Mouse (Mus musculus): ENCODE results near the gene Mboat2. TPM values are rescaled to one million over a fixed set of nuclear protein-coding genes. Genes with fewer than 3 reads are reported as not detected.

The Mboat2 gene
- polyA plus RNA-seq, 1 experiment from 2014 or later, result 42.6 TPM

GRCm38 (mm10) chr12:24868694-24869093 lies 38.0 kb downstream of the Mboat2 start:
- WGBS, result 78% methylated on average over 4 of the region's 4 CpGs
- Histone ChIP-seq H3K4me3 (replicated peaks) (no peak overlapping the region), H3K4me1 (peaks cover 8% of the 10 kb centered on the region), H3K4me2 (no peak overlapping the region), H3K9me3 (no peaks in the 10 kb centered on the region), H3K9ac (no peak overlapping the region), H3K36me3 (no peaks in the 10 kb centered on the region), H3K27ac (no peak overlapping the region), H3K27me3 (replicated peaks) (no peaks in the 10 kb centered on the region)
- ATAC-seq (ENCODE audit: insufficient read depth, low FRiP score, low read depth), result no peak

- Histone ChIP-seq H3K9me3 (no peaks in the 10 kb centered on the region), H3K27me3 (replicated peaks) (no peaks in the 10 kb centered on the region), H3K9ac (no peak overlapping the region), H3K4me2 (no peak overlapping the region), H3K4me1 (peaks cover 7% of the 10 kb centered on the region), H3K36me3 (no peaks in the 10 kb centered on the region), H3K27ac (no peak overlapping the region), H3K4me3 (replicated peaks) (no peak overlapping the region)
- WGBS, result 61% methylated on average over 5 of the region's 5 CpGs
- ATAC-seq (ENCODE audit: insufficient read depth, low FRiP score, low read depth), result no peak
Measured at GRCm38 (mm10) chr12:24869231-24869630, 38.6 kb downstream of the Mboat2 start.

- H3K27ac ChIP-seq, result no peak overlapping the region
- H3K9ac ChIP-seq, result no peak overlapping the region
- peaks cover 7% of the 10 kb centered on the region for H3K4me1 ChIP-seq
- WGBS, result 63% methylated on average over 4 of the region's 4 CpGs
- H3K36me3 ChIP-seq, result no peaks in the 10 kb centered on the region
- no peaks in the 10 kb centered on the region for H3K27me3 ChIP-seq (replicated peaks)
- H3K9me3 ChIP-seq, result no peaks in the 10 kb centered on the region
- ATAC-seq (ENCODE audit: insufficient read depth, low FRiP score, low read depth), result no peak
- H3K4me2 ChIP-seq, result no peak overlapping the region
- H3K4me3 ChIP-seq (replicated peaks), result no peak overlapping the region
Measured at GRCm38 (mm10) chr12:24870901-24871300, 40.2 kb downstream of the Mboat2 start.

DNA sequence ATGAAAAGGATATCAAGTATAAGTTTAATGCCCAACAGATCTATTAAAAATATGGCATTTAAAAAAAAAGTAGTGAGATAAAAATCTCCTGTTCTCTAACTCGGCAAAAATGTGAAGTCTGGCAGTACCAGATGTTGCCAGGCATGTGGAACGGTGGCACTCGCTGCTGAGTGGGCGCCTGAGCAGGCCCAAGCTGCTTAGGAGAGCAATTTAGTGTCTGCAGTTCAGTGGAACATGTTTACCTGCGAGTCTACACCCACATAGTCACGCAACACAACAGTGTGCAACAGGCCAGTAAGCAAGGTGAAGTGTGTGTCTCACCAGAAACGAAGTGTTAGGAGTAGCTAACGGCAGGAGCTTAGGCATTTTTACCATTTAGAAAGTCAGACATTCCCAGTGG lies 41.6 kb downstream of the Mboat2 start:
- H3K9ac ChIP-seq, result no peak overlapping the region
- H3K36me3 ChIP-seq, result no peaks in the 10 kb centered on the region
- no peak overlapping the region for H3K4me2 ChIP-seq
- 84% methylated on average over 8 of the region's 8 CpGs for WGBS
- no peaks in the 10 kb centered on the region for H3K9me3 ChIP-seq
- H3K4me1 ChIP-seq, result peaks cover 9% of the 10 kb centered on the region
- no peak for ATAC-seq (ENCODE audit: insufficient read depth, low FRiP score, low read depth)
- no peak overlapping the region for H3K4me3 ChIP-seq (replicated peaks)
- H3K27me3 ChIP-seq (replicated peaks), result no peaks in the 10 kb centered on the region
- H3K27ac ChIP-seq, result no peak overlapping the region

DNA sequence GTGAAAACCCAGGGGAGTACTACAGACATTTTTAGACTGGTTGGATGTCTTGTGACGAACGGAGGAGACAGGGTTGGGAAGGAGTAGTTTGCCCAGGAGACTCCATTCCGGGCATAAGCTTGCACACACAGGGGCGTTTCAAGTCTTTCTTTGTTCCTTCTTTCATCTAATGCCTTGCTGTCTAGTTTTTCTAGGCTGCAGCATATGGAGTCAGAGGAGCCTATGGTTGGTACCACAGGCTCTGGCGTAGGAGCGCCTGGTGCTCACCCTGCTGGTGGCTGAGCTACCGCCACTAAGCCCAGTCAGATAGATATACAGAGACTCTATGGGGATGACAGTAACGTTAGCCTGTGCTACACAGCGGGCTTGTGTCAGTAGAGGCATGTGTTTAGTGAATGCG lies 42.0 kb downstream of the Mboat2 start:
- no peak for ATAC-seq (ENCODE audit: insufficient read depth, low FRiP score, low read depth)
- Histone ChIP-seq H3K9ac (no peak overlapping the region), H3K27me3 (replicated peaks) (no peaks in the 10 kb centered on the region), H3K4me3 (replicated peaks) (no peak overlapping the region), H3K27ac (no peak overlapping the region), H3K4me2 (no peak overlapping the region), H3K9me3 (no peaks in the 10 kb centered on the region), H3K4me1 (peaks cover 13% of the 10 kb centered on the region), H3K36me3 (no peaks in the 10 kb centered on the region)
- 86% methylated on average over 10 of the region's 10 CpGs for WGBS

GRCm38 (mm10) chr12:24875908-24876307 lies 45.2 kb downstream of the Mboat2 start:
- 84% methylated on average over 1 of the region's 1 CpGs for WGBS
- no peak for ATAC-seq (ENCODE audit: insufficient read depth, low FRiP score, low read depth)
- no peak overlapping the region for H3K9ac ChIP-seq

DNA sequence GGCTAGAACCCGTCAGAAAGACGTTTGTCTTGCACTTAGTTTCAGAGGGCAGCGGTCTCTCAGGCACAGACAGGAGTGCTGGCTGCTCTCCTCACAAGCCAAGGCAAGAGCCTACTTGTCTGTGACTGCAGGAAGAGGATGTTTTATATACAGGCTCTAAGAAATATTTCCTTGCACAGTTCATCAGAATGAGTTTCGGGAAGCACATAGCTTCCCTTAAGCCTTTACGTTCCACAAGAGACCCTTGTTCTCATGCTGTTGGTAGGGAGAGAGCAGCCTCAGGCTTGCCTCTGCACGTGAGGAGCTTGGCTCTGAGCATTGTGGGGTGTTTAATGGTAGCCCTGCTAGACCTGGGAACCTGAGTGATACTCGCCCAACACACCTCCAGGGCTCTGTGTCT lies 46.6 kb downstream of the Mboat2 start:
- Histone ChIP-seq H3K4me3 (replicated peaks) (no peak overlapping the region), H3K27me3 (replicated peaks) (no peaks in the 10 kb centered on the region), H3K4me2 (peak overlapping the region; percentile 10; the same call in 1 of the 2 replicates), H3K36me3 (no peaks in the 10 kb centered on the region), H3K9ac (no peak overlapping the region), H3K27ac (peak overlapping the region; percentile 71), H3K4me1 (peaks cover 12% of the 10 kb centered on the region), H3K9me3 (no peaks in the 10 kb centered on the region)
- WGBS, result 32% methylated on average over 7 of the region's 7 CpGs
- no peak for ATAC-seq (ENCODE audit: insufficient read depth, low FRiP score, low read depth)

More at GRCm38 (mm10) chr12:24875908-24876307, 45.2 kb downstream of the Mboat2 start:
- no peak overlapping the region for H3K27ac ChIP-seq
- no peak overlapping the region for H3K4me3 ChIP-seq (replicated peaks)
- H3K36me3 ChIP-seq, result no peaks in the 10 kb centered on the region
- no peak overlapping the region for H3K4me2 ChIP-seq
- peaks cover 12% of the 10 kb centered on the region for H3K4me1 ChIP-seq
- H3K9me3 ChIP-seq, result no peaks in the 10 kb centered on the region
- H3K27me3 ChIP-seq (replicated peaks), result no peaks in the 10 kb centered on the region

- no peak overlapping the region for H3K9ac ChIP-seq
- 80% methylated on average over 6 of the region's 6 CpGs for WGBS
Measured at GRCm38 (mm10) chr12:24878090-24878489, 47.4 kb downstream of the Mboat2 start.

GRCm38 (mm10) chr12:24878735-24879362 lies 48.2 kb downstream of the Mboat2 start:
- Histone ChIP-seq H3K36me3 (no peaks in the 10 kb centered on the region), H3K4me3 (replicated peaks) (no peak overlapping the region), H3K27ac (no peak overlapping the region), H3K27me3 (replicated peaks) (no peaks in the 10 kb centered on the region), H3K4me1 (peaks cover 12% of the 10 kb centered on the region), H3K9me3 (no peaks in the 10 kb centered on the region), H3K9ac (no peak overlapping the region), H3K4me2 (no peak overlapping the region)
- WGBS, result 51% methylated on average over 5 of the region's 5 CpGs
- peak; percentile 77 for ATAC-seq (ENCODE audit: insufficient read depth, low FRiP score, low read depth)

More at GRCm38 (mm10) chr12:24878090-24878489, 47.4 kb downstream of the Mboat2 start:
- peaks cover 12% of the 10 kb centered on the region for H3K4me1 ChIP-seq
- H3K4me2 ChIP-seq, result no peak overlapping the region
- H3K9me3 ChIP-seq, result no peaks in the 10 kb centered on the region
- H3K27ac ChIP-seq, result no peak overlapping the region
- no peaks in the 10 kb centered on the region for H3K36me3 ChIP-seq
- no peak overlapping the region for H3K4me3 ChIP-seq (replicated peaks)
- no peaks in the 10 kb centered on the region for H3K27me3 ChIP-seq (replicated peaks)
- no peak for ATAC-seq (ENCODE audit: insufficient read depth, low FRiP score, low read depth)

DNA sequence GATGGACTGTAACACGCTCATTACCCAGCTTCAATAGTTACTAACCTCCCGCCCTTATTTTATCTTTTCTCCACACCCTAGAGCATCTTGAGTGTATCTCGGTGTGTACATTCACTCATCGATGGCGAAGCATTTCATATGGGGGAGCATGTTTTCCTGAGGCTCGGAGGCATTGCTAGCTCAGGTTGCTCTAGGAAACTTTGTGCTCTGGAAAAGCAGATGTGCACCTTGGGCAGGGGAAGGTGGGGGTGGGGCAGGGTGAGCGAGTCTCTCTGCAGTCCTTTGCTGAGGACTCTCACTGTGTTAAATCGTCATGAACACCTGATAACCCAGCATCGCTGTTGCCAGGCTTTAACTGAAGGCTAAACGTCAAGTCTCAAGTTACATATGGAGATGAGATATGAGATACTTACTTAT lies 48.9 kb downstream of the Mboat2 start:
- 63% methylated on average over 10 of the region's 10 CpGs for WGBS
- Histone ChIP-seq H3K9me3 (no peaks in the 10 kb centered on the region), H3K4me1 (peaks cover 12% of the 10 kb centered on the region), H3K9ac (no peak overlapping the region), H3K36me3 (no peaks in the 10 kb centered on the region), H3K4me2 (no peak overlapping the region), H3K27ac (no peak overlapping the region), H3K4me3 (replicated peaks) (no peak overlapping the region), H3K27me3 (replicated peaks) (no peaks in the 10 kb centered on the region)
- ATAC-seq (ENCODE audit: insufficient read depth, low FRiP score, low read depth), result peak; percentile 68; the same call in 1 of the 2 replicates

GRCm38 (mm10) chr12:24883279-24883678 lies 52.6 kb downstream of the Mboat2 start:
- H3K4me3 ChIP-seq (replicated peaks), result no peak overlapping the region
- WGBS, result 87% methylated on average over 3 of the region's 3 CpGs
- H3K9me3 ChIP-seq, result no peaks in the 10 kb centered on the region
- no peak overlapping the region for H3K9ac ChIP-seq
- no peaks in the 10 kb centered on the region for H3K27me3 ChIP-seq (replicated peaks)
- no peaks in the 10 kb centered on the region for H3K36me3 ChIP-seq
- 0 out of 2 replicates have a peak, but pooled peaks cover 4% of the 10 kb centered on the region for H3K4me1 ChIP-seq
- no peak overlapping the region for H3K27ac ChIP-seq
- no peak overlapping the region for H3K4me2 ChIP-seq
- ATAC-seq (ENCODE audit: insufficient read depth, low FRiP score, low read depth), result no peak

GRCm38 (mm10) chr12:24886800-24887199 lies 56.1 kb downstream of the Mboat2 start:
- H3K4me3 ChIP-seq (replicated peaks), result no peak overlapping the region
- H3K9ac ChIP-seq, result no peak overlapping the region
- ATAC-seq (ENCODE audit: insufficient read depth, low FRiP score, low read depth), result no peak
- H3K27me3 ChIP-seq (replicated peaks), result no peaks in the 10 kb centered on the region
- H3K36me3 ChIP-seq, result no peaks in the 10 kb centered on the region
- no peak overlapping the region for H3K4me2 ChIP-seq
- no peaks in the 10 kb centered on the region for H3K4me1 ChIP-seq
- H3K9me3 ChIP-seq, result no peaks in the 10 kb centered on the region
- H3K27ac ChIP-seq, result no peak overlapping the region
